Mouse (Mus musculus): Measurements from ENCODE around the gene Fancc.

Fancc gene

DNA sequence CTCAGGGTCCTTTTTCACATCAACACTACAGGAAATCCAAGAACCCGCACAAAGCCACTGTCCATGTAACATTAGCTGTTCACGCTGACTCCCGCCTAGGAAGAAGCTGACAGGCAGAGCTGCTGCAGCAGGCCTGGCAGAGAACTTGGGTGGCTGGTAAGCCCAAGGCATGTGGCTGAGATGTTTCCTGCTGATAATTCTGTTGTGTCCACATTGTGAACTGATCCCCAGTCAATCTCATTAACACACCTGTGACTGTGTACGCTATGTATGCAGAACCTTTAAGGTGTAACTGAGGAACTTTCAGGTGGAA, 182.5 kb downstream of the Fancc start:
- DNase-seq, result no peak

DNA sequence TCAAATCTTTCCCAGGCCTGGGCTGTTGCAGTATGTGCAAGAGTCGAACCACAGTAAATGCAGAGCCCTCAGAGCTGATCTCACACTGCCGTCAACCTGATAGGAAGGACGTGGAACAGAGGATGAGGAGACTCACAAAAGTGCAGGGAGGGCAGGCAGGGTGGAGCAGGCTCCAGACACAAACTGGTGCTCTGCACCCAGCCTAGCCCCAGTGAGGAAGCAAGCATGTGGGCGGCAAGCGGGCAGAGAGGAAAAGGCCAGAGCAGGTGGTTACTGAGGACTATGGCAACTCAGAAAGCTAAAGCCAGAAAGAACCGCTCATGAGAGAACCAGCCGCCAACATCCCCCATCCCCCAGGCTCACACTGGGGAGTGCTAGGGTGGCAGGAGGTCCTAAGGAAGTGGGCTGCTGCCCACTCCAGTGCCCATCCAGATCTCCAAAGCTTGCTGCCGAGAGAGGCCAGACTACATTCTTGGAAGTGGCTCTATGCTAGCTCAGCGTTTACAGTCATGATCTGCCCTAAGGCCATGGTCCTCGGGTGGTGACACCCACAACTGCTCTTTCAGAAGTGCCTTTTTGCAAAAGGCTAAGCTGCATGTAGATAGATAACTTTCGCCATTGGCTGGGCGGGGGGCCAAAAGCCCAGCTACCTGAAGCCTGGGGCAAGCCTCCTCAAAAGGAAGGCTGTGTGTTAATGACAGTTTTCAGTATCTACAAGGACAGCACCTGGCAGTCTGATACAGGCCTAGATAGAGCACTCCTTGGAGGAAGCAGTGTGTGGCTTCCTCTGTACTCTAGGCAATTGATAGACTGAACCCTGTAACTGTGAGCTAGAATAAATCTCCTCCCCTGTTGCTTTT, 183.1 kb downstream of the Fancc start:
- no peak for DNase-seq

DNA sequence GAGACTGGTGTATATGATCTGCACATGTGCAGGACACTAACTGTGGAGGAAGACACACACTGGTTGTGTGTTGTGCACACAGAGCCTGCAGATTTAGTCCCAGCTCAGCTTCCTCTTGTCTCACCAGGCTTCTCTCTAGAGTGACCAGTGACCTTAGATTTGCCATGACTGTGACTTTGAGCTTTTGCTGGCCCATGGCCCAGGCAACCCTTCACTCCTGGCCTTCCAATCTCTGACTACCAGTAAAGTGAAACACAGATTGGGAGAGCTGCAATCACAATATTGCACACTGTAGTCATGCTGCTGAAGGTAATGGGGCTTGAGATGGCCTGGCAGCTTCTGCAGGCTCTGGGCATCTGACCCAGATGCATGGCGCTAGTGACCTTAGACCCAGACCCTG, 183.8 kb downstream of the Fancc start:
- DNase-seq, result no peak

DNA sequence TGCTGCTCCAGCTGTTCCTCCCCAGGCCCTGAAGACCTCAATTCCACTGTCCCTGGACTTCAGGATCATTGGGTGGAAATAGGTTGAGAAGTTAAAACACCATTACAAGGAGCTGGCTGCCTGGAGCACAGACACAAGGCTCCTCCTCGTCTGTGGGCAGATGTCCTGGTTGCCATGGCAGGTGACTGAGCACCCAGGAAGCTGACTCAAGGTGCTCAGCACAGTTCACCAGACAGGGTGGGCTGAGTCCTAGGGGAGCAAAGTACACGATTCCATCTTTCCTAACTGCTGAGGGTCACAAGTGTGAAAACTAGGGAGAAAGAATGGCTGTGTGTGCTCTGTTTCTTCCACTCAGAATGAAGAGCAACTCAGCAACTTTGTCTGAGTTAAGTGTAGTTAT, 185.9 kb downstream of the Fancc start:
- DNase-seq, result no peak

DNA sequence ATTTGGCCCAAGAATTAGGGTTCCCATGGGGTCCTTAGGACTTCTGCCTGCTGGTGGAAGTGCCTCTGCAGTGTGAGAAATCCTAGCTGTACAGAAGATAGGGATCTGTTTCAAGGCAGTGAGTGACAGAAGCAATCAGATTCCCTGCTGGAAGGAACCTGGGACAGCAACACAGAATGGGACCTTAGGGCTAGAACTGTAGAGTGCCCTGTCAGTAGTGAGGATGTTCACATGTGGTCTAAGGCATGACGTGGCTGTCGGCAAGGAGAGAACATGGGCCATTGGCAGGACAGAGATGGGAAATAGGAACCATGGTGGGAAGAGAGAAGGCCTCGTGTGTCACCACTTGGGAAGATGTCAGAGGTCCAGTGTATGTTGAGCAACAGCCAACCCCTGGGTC, 187.5 kb downstream of the Fancc start:
- DNase-seq, result no peak

DNA sequence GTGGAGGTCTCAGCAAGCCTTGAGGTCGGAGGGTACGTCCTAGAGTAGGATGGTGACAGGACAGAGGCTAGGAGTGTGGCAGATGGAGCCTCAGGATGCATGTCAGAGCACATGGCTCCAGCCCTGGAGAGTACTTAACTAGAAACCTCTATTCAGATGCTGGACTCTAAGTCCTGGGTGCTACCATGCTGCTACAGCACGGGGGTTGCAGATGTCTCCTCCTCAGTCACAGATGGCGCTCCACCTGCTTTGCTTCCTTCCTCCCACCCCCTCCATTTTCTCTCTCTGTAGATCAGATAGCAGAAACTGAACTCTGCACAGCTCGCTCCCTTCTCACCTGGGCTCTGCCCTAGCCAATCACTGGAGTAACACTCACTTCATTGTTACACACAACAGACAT, 190.3 kb downstream of the Fancc start:
- peak; percentile 80 to 87 for DNase-seq

DNA sequence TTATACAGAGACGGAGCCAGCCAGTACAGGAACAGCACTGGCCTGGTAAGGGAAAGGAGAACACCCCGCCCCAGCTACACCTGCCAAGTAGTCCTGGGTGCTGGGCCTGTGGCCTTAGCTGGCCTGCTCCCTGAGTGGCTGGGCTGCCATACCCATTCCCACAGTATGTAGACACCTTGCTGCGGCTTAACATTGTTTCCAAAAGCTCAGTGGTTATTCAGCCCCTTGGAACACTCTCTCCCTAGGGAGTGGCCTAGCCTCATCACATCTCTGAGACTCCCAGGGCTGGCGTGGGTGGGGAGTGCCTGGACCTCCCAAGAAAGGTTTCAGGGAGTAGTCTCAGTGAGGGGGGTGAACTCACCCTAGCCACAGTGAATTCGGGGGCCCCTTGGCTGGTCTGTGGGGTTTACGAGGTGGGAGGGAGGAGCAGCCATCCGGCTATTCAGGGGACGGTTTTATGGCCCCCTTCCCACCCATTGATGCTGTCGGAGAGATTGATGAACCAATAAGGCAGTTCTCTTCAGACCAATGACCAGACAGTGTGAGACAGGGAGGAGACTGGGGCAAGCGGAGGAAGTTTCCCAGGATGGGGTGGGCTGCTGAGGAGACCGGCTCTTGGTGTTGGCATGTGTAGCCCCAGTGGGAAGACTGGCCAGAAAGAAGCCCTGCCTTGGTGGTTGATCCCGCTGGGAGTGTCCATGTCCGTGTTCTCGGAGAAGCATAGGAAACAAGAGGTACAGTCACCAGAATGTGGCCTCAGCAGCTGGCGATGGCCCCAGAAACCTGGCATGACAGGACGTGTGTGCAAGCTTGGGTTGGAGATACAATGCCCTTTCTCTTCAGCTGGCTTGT, 191.7 kb downstream of the Fancc start:
- DNase-seq, result peak; percentile 51 to 55

DNA sequence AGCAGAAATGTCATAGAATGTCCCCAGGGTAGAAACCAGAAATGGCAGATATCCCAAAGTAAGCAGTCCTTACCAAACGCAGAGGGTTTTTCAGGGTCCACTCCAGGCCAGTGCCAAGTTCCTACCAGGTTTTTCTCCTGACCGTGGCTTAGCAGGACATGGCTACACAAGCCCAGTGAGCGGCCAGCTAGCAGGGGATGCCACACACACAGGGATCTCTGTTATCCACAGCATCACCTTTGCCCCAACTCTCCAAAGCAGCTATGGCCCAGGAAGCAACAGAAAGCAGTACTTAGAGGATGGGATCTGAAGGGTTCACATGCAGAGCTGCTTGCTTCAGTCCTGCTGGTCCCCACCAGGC, 192.3 kb downstream of the Fancc start:
- DNase-seq, result no peak

DNA sequence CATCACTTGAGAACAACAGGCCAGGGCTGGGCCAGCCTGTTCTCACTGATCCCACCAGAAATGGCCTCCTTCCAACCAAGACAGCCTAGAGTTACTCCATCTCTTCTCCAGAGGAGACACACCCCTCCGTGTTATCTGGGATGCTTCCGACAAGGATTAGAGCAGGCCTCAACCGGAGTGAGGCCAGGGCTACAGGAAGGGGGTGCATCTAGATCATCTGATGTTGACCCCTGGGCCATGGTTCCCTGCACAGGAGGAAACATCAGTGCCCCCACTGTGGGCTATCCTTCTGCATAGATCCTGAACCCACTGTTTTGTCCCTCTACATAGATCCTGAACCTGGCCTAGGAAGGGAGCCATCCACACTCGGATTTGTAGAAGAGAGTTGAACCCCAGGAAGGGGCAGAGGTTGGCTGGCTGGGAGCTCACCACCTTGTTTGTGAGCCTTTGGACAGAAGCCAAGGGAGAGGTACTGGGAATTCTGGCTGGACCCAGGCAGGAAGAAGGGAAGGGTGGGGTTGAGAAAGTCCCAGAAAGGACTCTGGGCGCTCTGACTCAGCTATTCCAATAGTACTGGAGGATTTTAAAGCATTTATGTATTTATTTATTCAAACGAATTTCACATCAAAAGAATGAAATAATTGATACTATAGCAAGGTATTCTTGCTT, 192.8 kb downstream of the Fancc start:
- no peak for DNase-seq

DNA sequence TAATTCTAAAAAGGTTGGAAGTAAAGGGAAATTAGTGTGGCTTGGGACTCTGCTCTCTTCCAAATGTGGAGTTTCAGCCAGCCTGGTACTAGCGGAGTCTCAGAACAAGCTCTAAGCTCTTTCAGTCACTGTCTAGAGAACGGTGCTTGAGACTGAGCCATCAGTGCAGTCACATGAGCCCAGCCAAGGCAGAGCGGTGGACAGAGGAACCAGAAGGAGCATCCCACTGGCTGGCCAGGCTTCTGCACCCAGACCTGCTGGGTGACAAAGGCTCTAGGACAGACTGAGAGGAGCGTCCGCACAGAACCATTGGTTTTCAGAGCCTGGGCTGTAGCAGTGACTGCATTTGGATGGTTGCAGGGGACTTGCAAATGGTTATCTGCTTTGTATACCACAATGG, 194.7 kb downstream of the Fancc start:
- peak; percentile 60 to 68 for DNase-seq

DNA sequence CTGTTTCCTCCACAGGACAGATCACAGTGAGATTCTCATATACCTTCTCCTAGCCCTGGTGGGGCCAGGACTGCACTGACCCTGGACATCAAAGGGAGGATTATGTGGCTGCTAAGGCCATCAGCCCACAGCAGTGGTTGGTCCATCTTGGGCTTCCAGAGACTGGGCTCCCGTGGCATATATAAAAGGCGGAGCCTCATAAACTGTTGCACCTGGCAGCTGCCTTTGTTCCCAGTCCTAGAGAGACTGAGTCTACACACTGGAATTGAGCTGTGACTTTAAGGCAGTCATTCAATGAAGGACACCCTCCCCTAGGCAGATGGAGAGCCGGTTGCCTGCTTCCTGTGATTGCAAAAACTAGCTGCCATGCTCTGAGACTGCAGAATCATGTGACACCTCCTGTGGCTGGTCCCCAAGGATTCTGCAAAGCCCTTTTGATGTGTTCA, 195.3 kb downstream of the Fancc start:
- peak in 1 of 2 experiments; percentile 47 for DNase-seq

DNA sequence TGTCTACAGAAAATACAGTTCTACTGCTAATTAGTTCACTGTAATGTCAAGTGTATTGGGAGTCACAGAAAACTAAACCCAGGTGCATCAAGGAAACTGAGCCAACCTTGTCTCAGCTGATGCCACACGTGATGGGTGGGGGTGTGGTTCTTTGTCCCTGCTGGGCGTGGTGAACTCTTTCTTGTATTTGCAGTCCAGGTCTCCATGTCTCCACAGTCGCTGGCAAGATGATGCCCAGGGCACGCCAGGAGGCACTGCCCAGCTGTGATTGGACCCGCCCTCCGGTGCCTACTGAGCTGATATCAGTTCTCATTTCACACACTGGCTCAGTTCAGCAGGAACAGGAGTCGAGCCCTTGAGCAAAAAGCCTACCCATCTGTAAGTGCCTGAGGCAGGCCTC, 196.1 kb downstream of the Fancc start:
- no peak for DNase-seq

DNA sequence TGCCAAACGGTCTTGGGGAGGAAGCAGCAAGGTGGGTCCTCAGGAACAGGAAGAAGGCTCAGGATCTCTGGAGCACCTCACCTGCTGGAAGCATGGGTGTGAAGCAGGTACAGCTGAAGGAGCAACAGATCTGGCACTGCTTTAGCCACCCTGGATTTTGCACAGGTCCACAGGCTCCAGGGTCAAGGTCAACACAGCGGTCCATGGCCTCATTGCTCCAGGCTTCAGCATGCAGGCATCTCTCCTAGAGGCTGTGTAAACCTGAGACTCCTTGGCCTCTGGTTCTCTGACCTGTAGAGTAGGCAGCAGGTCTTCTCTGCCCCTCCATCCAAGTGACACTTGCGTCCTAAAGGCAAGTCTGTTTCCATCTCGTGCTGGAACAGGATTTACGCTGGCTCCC, 198.1 kb downstream of the Fancc start:
- DNase-seq, result no peak

DNA sequence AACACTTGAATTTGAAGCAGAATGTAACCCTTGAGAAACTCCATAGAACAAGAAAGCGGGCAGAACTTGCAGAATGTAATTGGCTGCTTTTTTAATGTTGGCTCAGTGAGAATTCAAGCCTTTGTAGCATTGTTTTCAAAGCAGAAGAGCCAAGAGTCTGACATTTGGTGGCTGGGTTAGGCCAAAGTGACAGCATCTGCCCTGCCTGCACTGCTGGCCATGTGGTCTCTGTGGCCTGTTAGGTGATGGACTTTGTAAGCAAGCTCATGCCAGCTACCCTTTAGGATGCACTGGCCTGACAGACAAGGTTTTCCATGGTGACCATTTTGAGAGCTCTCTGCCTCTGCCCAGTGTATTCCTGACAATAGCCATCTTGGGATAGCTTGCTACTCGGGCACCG, 199.1 kb downstream of the Fancc start:
- DNase-seq, result no peak

DNA sequence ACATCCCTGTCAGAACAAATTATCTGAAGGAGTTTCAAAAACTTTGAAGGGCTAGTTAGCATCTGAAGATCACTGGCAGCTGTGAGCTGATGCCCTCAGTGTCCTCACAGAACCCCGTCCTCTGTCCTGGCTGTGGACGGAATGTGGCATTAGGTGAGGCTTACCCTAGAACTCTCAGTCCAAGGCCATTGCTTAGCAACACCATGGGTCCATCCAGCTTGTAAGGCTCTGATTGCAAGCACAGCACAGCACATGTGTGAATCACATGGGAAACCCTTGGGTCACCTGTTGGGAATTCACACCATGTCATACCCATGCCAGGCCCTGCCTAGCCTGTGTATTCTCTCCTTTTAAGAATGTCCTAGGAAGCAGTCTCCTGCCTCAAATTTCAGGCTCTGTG, 200.1 kb downstream of the Fancc start:
- DNase-seq, result no peak

DNA sequence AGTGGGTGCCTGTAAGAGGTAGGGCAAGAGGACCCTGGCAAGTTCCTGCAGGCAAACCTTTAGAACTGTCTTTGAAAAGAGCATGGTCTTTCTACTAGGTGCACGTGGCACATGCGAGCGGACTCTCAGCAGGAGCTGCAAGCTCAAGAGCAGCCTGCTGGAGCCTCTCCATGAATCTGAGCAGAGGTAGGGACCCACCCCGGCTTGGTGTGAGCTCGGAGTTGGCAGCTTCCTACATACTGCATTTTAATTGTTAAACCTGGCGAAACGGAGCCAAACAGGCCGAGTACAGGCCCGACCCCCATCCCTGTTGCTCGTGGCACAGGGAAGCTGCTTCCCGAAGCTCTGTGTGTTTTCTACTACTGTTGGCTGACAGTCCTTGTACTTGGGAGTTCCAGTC, 200.8 kb downstream of the Fancc start:
- no peak for DNase-seq

DNA sequence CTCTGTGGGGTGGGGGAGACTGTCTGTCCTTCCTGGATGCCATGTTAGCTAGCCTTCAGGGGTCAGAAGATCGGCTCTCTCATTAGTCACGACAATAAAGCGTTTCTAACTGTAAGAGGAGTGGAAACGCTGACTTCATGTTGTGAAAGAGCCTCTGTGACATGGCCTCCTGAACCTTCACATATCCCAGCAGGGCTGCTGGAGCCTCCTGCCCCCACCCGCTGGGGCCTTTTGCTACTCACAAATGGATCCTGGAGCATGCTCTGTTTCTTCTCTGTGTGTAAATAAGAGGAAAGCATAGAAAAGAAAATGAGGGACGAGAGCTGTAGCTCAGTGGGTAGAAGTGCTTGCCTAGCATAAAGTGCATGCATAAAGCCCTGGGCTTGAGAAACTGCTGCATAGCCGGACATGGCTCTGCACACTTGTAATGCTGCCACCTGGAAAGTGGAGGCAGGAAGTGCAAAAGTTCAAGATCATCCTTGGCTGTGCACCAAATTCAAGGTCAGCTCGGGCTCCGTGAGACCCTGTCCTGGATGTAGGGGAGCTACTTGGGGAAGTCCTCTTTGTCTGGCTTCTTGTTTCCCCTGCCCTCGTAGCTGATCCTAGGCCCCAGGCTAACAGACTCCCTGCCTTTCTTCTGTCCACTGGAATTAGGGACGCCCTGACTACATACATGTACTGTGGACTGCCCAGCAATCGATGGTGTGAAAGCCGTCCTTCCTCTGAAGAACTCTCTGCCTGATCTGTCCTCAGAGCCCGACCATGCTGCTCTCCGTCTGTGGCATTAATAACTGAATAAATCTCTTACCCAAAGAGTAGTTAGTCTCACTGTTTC, 202.5 kb downstream of the Fancc start:
- peak; percentile 72 to 79 for DNase-seq

DNA sequence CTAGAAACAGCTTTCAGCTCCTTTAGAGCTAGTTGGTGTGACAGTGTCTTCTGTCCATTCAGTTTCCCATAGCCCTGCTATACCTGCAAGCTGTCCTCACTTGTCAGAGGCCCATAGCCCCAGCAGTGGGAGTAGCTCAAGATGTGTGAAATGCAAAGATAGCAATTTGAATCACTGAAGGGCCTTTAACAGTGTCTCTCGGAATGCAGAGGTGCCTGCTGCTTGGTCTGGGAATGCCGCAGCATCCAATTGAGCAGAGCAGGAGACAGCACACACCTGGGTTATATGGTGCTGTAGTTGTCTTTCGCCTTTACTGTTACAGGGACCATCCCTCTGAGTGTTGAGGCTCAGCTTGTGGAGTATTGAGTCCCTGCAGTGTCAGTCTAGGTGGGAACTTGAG, 203.4 kb downstream of the Fancc start:
- DNase-seq, result no peak

DNA sequence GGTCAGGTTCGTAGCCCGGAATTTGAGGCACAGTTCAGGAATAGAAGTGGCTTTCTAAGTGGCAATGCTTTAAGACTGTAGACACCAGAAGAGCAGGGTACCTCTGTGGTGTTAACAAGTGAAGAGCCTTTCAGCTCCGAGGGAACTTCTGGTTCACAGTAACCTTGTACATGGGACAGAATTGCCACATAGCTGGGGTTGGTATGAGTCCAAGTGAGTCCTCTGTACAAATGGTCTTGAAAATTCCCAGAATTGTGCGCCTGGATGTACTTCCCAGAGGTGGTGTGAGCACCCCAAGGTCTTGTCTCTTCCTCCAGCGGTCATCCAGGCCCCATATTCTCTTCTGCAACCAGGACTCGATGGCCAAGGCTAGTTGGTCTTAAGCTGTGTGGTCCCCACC, 206.1 kb downstream of the Fancc start:
- no peak for DNase-seq

DNA sequence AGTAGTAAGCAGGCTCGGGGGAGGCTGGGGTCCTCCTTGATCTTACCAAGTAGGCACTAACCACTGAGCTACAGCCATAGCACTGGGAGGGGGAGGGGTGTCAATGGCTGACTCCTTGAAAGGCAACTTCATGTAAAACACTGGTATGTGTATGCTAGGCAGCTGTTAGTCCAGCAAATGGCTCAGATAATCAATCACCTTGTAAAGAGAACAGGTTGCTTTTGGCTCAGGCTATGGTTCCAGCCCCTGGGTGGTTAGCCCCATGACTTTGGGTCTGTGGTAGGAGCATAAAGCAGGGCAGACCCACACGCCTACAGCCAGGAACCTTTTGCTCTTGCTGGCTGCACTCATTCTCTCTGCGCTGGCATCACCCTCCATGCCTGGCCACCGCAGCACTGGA, 207.0 kb downstream of the Fancc start:
- DNase-seq, result no peak

DNA sequence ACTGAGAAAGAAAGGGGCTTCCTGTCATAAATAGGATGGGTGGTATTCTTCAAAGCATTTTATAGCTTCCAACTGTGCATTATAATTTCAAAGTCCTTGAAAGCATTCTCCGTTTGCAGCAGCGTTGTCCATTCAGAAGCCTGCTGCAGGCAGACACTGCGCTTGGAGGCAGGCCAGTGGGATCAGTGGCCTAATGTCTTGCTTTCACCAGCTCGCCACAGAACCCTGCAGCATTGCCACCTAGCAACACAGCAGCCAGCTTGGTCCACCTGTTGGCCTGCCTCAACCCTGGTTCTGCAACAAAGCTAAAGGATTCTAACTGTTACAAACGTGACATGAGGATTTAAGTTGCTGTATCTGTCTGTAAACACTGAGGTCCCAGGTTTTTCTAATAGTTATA, 207.4 kb downstream of the Fancc start:
- DNase-seq, result peak; percentile 50 to 51

DNA sequence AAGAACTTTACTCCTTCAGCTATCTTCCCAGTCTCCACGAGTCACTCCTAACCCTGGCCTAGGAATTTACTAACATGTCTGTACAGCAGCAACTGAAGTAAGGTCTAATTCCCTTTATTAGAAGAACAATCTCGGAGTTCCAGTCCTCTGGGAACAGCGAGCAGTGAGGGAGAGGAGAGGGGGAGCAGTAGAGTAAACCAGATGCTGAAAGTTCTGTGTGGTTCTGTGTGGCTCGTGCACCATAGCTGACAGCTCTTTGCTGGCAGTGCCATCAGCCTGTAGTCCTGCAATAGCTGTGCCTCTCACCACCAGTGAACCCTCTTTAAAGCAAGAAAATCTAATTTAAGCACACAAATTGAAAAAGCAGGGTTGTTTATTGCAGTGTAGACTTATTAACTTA, 207.9 kb downstream of the Fancc start:
- no peak for DNase-seq

Data from cerebellum, adult 18-20 months (tissue).